Mouse (Mus musculus): ENCODE results near the gene Scfd2. TPM values are rescaled to one million over a fixed set of nuclear protein-coding genes. Genes with fewer than 3 reads are reported as not detected.

Scfd2 gene
- polyA plus RNA-seq, 1 experiment from 2014 or later, result 20.1 TPM

- Histone ChIP-seq H3K4me3 (ENCODE audit: low read length) (no peak overlapping the region), H3K27me3 (replicated peaks; ENCODE audit: control insufficient read depth, insufficient read depth, low read length) (no peaks in the 10 kb centered on the region), H3K4me1 (ENCODE audit: control insufficient read depth, insufficient read depth, low read depth, low read length) (peaks cover 21% of the 10 kb centered on the region), H3K9me3 (ENCODE audit: control insufficient read depth, low read length) (peaks cover 4% of the 10 kb centered on the region; the same call in 1 of the 2 replicates), H3K27ac (ENCODE audit: low read depth, low read length) (no peak overlapping the region), H3K36me3 (ENCODE audit: control insufficient read depth, insufficient read depth, low read length) (no peaks in the 10 kb centered on the region), H3K9ac (ENCODE audit: low read depth, low read length) (no peak overlapping the region), H3K4me2 (ENCODE audit: low read length) (no peak overlapping the region; the same call in 1 of the 2 replicates)
- 63% methylated on average over 11 of the region's 11 CpGs for WGBS
- ATAC-seq, result no peak
Observed at GRCm38 (mm10) chr5:74198446-74198845, 333.1 kb downstream of the Scfd2 start.

- Histone ChIP-seq H3K27me3 (replicated peaks; ENCODE audit: control insufficient read depth, insufficient read depth, low read length) (no peaks in the 10 kb centered on the region), H3K4me1 (ENCODE audit: control insufficient read depth, insufficient read depth, low read depth, low read length) (peaks cover 21% of the 10 kb centered on the region), H3K4me2 (ENCODE audit: low read length) (peak overlapping the region; percentile 40), H3K4me3 (ENCODE audit: low read length) (no peak overlapping the region), H3K27ac (ENCODE audit: low read depth, low read length) (peak overlapping the region; percentile 48; the same call in 1 of the 2 replicates), H3K9ac (ENCODE audit: low read depth, low read length) (no peak overlapping the region), H3K9me3 (ENCODE audit: control insufficient read depth, low read length) (no peaks in the 10 kb centered on the region), H3K36me3 (ENCODE audit: control insufficient read depth, insufficient read depth, low read length) (no peaks in the 10 kb centered on the region)
- ATAC-seq, result no peak
- WGBS, result 52% methylated on average over 22 of the region's 22 CpGs
Observed at GRCm38 (mm10) chr5:74197541-74198330, 333.8 kb downstream of the Scfd2 start.

GRCm38 (mm10) chr5:74196307-74196618, 335.3 kb downstream of the Scfd2 start:
- Histone ChIP-seq H3K4me3 (ENCODE audit: low read length) (peak overlapping the region; percentile 81), H3K9ac (ENCODE audit: low read depth, low read length) (no peak overlapping the region), H3K9me3 (ENCODE audit: control insufficient read depth, low read length) (no peaks in the 10 kb centered on the region), H3K27ac (ENCODE audit: low read depth, low read length) (no peak overlapping the region; the same call in 1 of the 2 replicates), H3K36me3 (ENCODE audit: control insufficient read depth, insufficient read depth, low read length) (no peaks in the 10 kb centered on the region), H3K27me3 (replicated peaks; ENCODE audit: control insufficient read depth, insufficient read depth, low read length) (no peaks in the 10 kb centered on the region), H3K4me1 (ENCODE audit: control insufficient read depth, insufficient read depth, low read depth, low read length) (peaks cover 21% of the 10 kb centered on the region), H3K4me2 (ENCODE audit: low read length) (peak overlapping the region; percentile 89)
- WGBS, result 3% methylated on average over 4 of the region's 4 CpGs
- no peak for ATAC-seq

- 2% methylated on average over 27 of the region's 27 CpGs for WGBS
- Histone ChIP-seq H3K4me3 (ENCODE audit: low read length) (peak overlapping the region; percentile 81), H3K36me3 (ENCODE audit: control insufficient read depth, insufficient read depth, low read length) (no peaks in the 10 kb centered on the region), H3K9ac (ENCODE audit: low read depth, low read length) (peak overlapping the region; percentile 80), H3K27ac (ENCODE audit: low read depth, low read length) (peak overlapping the region; percentile 68), H3K27me3 (replicated peaks; ENCODE audit: control insufficient read depth, insufficient read depth, low read length) (no peaks in the 10 kb centered on the region), H3K4me2 (ENCODE audit: low read length) (peak overlapping the region; percentile 89), H3K9me3 (ENCODE audit: control insufficient read depth, low read length) (no peaks in the 10 kb centered on the region), H3K4me1 (ENCODE audit: control insufficient read depth, insufficient read depth, low read depth, low read length) (peaks cover 21% of the 10 kb centered on the region)
- no peak for ATAC-seq
Observed at GRCm38 (mm10) chr5:74195614-74196306, 335.8 kb downstream of the Scfd2 start.

GRCm38 (mm10) chr5:74194841-74195613, 336.5 kb downstream of the Scfd2 start, which contains the start of gene Rasl11b:
Gene Rasl11b, plus strand, starts transcription at chr5:74195286.
- peak within 1 kb of the TSS; percentile 68 for H3K27ac ChIP-seq (ENCODE audit: low read depth, low read length)
- under 1% methylated on average over 67 of the region's 82 CpGs for WGBS
- H3K9ac ChIP-seq (ENCODE audit: low read depth, low read length), result peak within 1 kb of the TSS; percentile 80
- H3K4me1 ChIP-seq (ENCODE audit: control insufficient read depth, insufficient read depth, low read depth, low read length), result peaks cover 21% of the 10 kb centered on the region
- ATAC-seq, result peak; percentile 96
- H3K36me3 ChIP-seq (ENCODE audit: control insufficient read depth, insufficient read depth, low read length), result no peaks in the 10 kb centered on the region
- no peaks in the 10 kb centered on the region for H3K27me3 ChIP-seq (replicated peaks; ENCODE audit: control insufficient read depth, insufficient read depth, low read length)
- peak within 1 kb of the TSS; percentile 81 for H3K4me3 ChIP-seq (ENCODE audit: low read length)
- H3K4me2 ChIP-seq (ENCODE audit: low read length), result peak within 1 kb of the TSS; percentile 89
- no peaks in the 10 kb centered on the region for H3K9me3 ChIP-seq (ENCODE audit: control insufficient read depth, low read length)

GRCm38 (mm10) chr5:74194027-74194840, 337.3 kb downstream of the Scfd2 start:
- 29% methylated on average over 16 of the region's 16 CpGs for WGBS
- Histone ChIP-seq H3K9ac (ENCODE audit: low read depth, low read length) (peak overlapping the region; percentile 80), H3K4me2 (ENCODE audit: low read length) (peak overlapping the region; percentile 89), H3K27ac (ENCODE audit: low read depth, low read length) (no peak overlapping the region), H3K9me3 (ENCODE audit: control insufficient read depth, low read length) (no peaks in the 10 kb centered on the region), H3K4me3 (ENCODE audit: low read length) (peak overlapping the region; percentile 81), H3K4me1 (ENCODE audit: control insufficient read depth, insufficient read depth, low read depth, low read length) (peaks cover 23% of the 10 kb centered on the region), H3K36me3 (ENCODE audit: control insufficient read depth, insufficient read depth, low read length) (no peaks in the 10 kb centered on the region), H3K27me3 (replicated peaks; ENCODE audit: control insufficient read depth, insufficient read depth, low read length) (no peaks in the 10 kb centered on the region)
- ATAC-seq, result no peak; the same call in 1 of the 2 replicates

GRCm38 (mm10) chr5:74193626-74194025, 337.9 kb downstream of the Scfd2 start:
- no peaks in the 10 kb centered on the region for H3K36me3 ChIP-seq (ENCODE audit: control insufficient read depth, insufficient read depth, low read length)
- no peaks in the 10 kb centered on the region for H3K27me3 ChIP-seq (replicated peaks; ENCODE audit: control insufficient read depth, insufficient read depth, low read length)
- no peaks in the 10 kb centered on the region for H3K9me3 ChIP-seq (ENCODE audit: control insufficient read depth, low read length)
- peaks cover 23% of the 10 kb centered on the region for H3K4me1 ChIP-seq (ENCODE audit: control insufficient read depth, insufficient read depth, low read depth, low read length)
- no peak overlapping the region for H3K27ac ChIP-seq (ENCODE audit: low read depth, low read length)
- no peak overlapping the region for H3K4me2 ChIP-seq (ENCODE audit: low read length)
- ATAC-seq, result no peak
- H3K4me3 ChIP-seq (ENCODE audit: low read length), result no peak overlapping the region
- H3K9ac ChIP-seq (ENCODE audit: low read depth, low read length), result no peak overlapping the region
- WGBS, result 45% methylated on average over 7 of the region's 7 CpGs

GRCm38 (mm10) chr5:74193008-74193407, 338.6 kb downstream of the Scfd2 start:
- H3K4me3 ChIP-seq (ENCODE audit: low read length), result no peak overlapping the region
- H3K27ac ChIP-seq (ENCODE audit: low read depth, low read length), result no peak overlapping the region
- H3K9me3 ChIP-seq (ENCODE audit: control insufficient read depth, low read length), result no peaks in the 10 kb centered on the region
- peaks cover 22% of the 10 kb centered on the region for H3K4me1 ChIP-seq (ENCODE audit: control insufficient read depth, insufficient read depth, low read depth, low read length)
- no peak overlapping the region for H3K4me2 ChIP-seq (ENCODE audit: low read length)
- WGBS, result 72% methylated on average over 2 of the region's 2 CpGs
- ATAC-seq, result no peak
- no peaks in the 10 kb centered on the region for H3K27me3 ChIP-seq (replicated peaks; ENCODE audit: control insufficient read depth, insufficient read depth, low read length)
- H3K9ac ChIP-seq (ENCODE audit: low read depth, low read length), result no peak overlapping the region
- no peaks in the 10 kb centered on the region for H3K36me3 ChIP-seq (ENCODE audit: control insufficient read depth, insufficient read depth, low read length)
